Mouse (Mus musculus) kidney, adult 8-10 months (tissue): Measurements from ENCODE around the gene Ube2d3.

Experiments
- DNase-seq, 2 experiments: peaks; one replicate each; pipeline ENCODE4 v3.0.0; 2022

Ube2d3 gene

DNA sequence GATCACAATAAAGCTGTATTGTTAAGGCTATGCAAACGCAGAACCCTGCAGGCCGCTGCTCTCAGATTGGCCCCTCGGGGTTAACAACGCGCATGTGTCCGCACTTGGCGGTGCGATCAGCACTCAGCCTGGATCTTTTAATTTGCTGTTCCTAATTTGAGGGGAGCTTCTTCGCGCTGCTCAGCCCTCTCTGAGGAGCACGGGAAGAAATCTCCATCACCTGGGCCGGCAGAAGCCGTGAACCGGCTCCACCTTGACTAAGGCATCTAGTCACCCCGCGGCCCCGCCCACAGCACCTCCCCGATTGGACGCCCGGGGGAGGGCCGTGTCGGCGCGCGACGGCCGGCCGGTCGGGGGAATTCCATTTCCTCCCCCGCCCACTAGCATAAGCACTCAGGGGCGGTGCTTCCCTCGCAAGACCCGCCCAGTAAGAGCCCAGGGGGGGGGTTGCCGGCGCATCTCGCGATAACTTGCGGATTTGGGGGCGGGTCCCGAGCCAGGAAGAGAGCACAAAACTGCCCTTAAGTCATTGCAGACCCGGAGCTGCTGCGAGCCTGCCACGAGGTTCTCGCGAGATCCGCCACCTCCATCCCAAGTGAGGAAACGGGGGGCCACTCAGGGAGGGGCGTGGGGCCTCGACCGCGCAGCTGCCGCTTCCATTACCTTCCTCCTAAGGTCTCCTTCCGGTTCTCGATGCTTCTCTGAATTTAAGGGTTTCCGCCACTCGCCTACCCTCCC lies at the start of gene Ube2d3:
Ube2d3 (plus strand) TSS at position 392 of the 738 bp plus-strand sequence.
- peak; percentile 99 for DNase-seq

DNA sequence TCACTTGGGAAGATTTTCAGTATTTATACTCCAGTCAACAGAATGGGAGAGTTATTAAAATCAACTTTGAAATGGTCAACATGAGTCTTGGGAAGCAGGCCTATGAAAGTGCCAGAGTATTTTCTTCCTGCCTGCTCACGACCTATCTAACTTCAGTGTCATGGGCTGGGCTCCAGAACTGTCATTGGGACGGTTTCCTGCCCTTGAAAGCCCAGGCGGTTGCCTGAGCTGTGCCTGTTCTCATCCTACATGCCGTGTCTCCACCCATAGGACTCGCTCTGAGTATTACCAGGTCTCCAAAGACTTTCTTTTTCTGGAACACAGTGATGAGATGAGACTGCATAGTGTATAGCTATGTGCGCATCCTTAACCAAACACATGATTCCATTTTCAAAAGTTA lies 44.8 kb upstream of the Ube2d3 start:
- DNase-seq = no peak

DNA sequence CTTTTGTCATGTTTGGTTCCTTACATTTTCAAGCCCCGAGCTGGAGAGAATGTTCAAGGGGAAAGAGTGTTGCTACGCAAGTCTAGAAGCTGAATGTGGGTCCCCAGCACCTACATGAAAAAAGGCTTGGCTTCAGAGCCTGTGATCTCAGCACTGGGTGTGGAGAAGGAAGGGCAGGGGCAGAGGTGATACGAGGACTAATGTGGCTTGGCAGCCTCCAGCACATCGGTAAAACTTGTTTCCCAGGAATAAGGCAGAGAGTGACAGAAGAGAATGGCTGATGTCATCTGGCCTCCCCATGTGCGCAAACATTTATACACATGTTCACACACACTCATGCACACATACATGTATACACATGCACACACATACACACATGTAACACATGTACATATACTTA lies 42.9 kb upstream of the Ube2d3 start:
- no peak for DNase-seq

DNA sequence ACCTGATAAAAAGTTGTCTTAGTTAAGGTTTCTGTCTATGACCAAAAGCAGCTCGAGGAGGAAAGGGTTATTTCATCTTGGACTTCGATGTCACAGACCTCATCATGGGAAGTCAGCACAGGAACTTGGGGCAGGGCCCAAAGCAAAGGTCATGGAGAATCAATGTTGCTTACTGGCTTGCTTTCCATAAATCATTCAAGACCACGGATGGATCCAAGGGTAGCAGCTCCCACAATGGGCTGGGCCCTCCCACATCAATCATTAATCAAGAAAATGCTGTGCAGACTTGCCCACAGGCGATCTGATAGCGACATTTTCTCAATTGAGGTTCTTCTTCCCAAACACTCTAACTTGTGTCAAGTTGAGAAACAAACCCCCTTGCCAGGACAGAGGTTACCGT lies 41.9 kb upstream of the Ube2d3 start:
- DNase-seq = peak; percentile 72 to 78

DNA sequence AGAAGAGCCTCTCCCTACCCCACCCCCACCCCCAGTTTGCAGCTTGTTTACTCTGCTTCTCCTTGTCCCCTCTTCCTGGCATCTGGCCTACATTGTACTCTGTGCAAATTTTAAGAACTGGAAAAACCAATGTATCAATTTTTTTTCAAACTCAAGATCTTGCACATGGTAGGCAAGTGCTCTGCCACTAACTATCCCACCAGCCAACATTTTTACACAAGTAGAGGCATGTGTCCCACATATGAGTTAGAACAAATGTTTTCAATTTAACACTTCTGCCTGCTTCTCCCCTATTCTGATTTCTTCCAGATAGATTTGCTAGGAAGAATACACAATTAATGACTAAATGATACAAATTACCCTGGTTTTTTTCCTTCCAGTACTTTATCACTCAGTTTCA lies 40.8 kb upstream of the Ube2d3 start:
- DNase-seq = no peak

DNA sequence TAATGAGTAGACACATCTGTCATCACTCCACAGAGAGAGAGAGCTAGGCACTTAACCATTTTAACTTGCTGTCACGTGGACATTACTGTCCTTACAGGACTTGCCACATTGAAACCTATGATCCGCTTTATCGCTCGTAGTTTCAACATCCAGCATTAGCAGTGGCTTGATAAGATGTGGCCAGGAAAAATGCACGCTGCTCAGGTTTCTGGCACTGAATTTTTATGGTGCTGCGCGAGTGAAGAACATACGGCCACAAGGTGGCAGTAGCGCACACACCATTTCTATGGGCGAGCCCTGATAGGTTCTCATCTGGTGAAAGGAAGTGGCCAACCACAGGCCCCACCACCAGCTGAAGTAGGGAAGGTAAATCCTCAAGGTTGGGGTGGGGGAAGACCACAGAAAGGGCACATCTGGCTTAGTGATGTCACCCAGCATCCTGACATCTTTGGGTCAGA lies 35.7 kb upstream of the Ube2d3 start:
- DNase-seq = peak; percentile 74 to 89

DNA sequence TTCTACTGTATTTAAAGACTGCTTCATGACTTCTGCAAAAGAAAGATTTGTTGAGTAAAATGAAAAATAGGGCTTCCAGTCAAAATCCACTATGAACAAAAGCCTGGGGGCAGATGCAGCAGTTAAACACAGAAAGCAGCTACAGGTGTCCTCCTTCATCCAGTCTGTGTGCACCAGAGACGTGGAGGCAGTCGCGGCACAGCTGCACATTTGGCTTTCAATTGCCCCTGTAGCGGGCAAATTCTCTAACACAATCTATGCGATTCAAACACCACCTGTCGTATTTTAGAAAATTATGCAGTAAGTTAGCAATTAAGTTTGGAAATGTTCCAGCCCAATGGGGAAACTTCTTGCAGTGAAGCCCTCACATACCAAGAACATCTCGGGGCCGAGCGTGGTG lies 34.7 kb upstream of the Ube2d3 start:
- DNase-seq = no peak

DNA sequence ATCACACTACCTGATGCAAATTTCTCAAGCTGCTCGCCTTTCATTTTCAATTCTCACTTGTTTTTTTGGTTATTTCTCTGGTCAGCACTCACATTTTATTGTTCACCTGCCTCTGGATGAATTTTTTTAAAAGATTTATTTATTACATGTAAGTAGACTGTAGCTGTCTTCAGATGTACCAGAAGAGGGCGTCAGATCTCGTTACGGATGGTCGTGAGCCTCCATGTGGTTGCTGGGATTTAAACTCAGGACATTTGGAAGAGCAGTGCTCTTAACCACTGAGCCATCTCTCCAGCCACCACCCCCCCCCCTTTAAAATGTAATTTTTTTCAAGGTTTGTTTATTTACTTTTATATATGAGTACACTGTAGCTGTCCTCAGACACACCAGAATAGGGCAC lies 34.1 kb upstream of the Ube2d3 start:
- DNase-seq = no peak

DNA sequence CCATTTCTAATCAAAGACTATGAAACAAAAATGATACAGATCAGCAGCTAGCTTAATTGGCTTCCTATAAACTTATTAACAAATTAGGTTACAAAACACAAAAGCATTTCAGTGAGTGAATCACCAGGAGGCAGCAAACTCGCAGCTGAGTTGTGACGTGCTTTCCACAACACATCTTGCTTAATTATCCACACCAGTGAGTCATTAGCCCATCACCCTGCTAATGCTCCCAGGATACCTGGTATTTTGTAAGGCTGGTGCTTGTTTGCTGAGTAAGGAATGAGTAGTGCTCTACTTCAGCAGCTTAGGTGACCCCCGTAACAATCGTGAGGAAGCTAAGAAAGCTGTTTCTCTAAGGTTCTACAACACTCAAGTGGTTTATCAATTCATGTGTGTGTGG lies 33.4 kb upstream of the Ube2d3 start:
- no peak for DNase-seq

DNA sequence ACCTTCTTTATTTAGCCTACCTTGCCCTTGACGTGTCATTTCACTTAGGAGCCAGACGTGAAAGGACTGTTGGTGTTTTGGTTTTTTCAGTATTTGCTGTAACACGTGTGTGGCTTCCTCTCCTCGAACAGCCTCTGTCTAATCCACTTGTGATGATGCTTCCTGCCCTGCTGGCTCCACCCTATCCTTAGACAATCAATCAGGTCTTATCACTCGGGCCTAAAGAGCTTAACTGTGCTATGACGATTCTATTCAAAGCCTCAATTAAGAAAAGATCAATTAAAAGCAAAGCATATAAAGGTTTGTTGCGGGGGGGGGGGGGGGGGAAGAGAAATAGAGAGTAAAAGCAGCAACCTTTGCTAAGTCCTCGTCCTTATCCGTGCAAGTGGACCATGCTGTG lies 30.6 kb upstream of the Ube2d3 start:
- DNase-seq = no peak

DNA sequence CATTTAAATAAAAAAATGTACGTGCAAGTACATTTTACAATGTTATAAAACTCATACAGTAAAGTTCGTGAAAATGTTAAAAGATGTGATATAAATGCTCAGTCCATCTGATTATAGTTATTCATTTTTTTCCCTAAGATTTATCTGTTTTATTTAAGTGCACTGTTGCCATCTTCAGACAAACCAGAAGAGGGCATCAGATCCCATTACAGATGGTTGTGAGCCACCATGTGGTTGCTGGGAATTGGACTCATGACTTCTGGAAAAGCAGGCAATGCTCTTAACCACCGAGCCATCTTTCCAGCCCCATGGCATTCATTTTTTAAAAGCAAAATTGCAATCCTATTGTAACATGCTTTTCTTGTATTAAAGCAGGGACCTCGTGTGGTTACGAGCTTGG lies 28.7 kb upstream of the Ube2d3 start:
- DNase-seq = no peak

DNA sequence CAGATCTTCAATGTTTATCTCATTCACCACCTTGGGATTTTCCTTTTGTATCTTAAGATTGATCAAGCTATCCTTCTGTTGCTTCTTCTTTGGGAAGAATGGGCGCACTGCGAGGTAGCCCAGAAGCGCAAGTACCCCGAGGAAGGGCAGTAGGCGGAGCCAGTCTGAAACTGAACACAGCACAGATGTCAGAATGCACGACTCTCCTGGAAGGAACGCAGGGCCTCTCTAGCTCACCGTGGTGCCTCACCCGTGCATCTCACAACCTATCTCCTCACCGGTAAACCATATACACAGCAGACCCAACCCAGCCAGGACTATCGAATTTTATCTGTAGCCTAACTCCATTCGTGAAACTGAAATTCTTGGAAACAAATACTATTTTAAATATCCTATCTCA lies 26.9 kb upstream of the Ube2d3 start:
- DNase-seq = no peak

DNA sequence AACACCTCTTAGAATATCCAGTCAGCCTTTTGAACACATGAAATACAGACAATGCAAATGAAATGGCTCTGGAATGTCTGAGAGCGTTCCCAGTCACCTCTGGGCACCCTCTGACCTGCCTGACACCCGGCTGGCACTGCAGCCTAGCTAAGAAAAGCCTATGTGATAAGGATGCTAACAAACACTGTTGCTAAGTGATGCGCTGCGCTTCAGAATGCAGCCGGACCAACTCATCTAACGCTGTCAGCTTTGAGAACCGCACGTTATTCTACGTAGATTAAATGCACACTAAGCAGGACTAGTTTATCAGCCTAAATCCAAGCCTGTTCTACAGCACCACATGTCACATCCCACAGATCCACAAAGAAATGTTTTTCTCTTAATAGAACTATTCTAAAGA lies 26.1 kb upstream of the Ube2d3 start:
- DNase-seq = no peak

DNA sequence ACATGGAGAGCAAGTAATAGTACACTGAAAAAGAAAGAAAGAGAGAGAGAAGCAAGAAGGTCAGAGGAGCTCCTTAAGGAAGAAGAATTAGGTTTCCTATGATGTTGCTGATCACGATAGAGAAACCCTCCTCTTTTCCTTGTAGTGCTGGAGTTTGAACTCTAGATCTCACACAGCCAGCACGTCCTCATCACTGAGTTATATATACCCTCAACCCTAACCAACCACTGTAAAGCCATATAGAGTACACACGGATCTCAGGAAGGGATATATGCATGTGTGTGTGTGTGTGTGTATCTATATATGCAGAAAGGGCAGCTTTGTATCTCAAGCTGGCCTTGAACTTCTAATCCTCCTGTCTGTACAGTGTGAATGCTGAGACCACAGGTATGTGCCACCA lies 20.7 kb upstream of the Ube2d3 start:
- DNase-seq = no peak

DNA sequence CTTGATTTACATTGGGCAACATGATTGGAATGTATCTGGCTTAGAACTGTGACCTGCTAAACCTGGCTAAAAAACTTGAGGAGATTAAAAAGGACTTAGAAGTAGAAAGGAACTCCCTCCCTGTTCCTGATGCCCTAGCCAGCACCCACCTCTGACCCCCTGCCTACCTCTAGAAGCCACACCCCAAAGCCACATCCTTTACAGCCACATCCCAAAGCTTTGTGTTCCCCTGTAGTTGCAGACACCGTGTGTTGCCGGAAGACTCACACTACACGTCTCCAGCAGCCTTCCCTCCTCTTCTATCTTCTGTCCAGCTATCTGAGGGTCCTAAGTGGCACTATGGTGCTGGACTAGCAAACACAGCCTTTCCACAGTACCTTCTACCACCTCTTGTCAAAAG lies 20.1 kb upstream of the Ube2d3 start:
- no peak for DNase-seq

DNA sequence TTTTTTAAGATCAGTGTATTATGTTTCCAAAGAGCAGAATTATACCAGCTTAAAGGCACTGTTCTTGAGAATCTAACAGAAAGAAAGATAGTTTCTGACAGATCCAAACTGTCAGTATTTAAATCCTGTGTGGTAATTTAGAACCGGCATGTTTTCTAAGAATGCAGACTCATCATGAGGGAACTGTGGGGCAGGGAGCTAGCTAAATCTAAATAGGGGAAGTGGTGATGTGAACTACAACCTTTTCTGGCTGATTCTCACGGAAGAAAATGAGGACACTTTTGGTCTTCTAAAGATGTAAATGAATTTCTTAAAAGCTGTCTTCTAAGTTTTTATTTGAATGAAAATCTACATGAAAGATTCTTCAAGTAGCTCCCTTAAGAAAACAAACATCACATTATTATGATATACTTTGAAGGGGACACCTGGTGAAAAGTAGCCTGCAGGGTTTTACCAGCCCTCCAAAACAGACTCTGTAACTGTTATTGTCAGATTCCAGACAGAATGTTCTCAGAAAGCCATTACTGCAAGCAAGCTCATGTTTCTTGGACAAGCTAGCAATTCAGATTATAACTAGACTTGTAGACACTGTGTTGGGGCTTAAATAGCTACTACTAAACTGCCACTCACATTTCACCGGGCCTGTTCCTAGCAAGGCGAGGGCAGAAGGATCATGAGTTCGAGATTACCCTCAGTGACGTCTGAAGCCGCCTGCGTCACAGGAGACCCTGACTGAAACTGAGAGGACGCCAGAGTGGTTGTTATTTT lies 17.2 kb upstream of the Ube2d3 start:
- DNase-seq = no peak

DNA sequence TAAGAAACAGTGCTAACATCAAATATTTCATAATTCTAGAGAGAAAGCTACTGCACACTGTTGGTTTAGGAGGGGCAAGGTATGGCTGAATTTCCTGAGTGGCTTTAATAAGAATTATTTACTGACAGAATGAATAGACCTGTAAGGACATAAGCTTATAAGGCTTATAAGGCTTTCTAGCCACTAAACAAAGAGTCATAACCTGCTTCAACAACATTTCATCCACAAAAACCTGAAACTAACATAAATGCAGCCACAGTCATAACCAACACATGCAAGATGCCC lies 16.7 kb upstream of the Ube2d3 start:
- no peak for DNase-seq

DNA sequence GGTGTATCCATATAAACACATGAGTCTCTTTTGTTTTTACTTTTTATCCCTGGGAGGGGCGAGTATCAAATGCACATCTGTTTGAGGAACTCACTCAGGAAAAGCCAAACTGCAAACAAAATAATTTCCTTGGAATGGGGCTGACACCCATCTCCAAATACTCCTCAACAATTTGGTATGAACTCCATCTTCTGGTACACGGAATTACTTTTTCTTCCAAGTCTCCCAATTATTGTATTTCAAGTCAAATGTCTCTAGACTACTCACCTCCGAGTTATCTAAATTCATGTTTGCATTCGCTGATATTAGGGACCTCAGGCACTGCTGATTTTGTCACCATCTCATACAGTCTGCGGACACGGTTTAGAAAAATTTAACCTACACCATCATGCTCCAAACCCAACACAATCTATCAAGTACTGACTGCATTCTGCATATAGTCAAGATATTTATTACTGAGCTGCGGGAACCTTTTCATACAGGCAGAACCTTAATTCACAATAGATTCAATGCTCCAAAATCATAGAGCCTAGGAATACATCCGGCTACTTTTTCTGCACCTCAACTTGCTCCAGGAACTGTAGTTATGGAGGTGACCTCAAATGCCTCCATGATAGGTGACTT lies 15.6 kb upstream of the Ube2d3 start:
- no peak for DNase-seq

DNA sequence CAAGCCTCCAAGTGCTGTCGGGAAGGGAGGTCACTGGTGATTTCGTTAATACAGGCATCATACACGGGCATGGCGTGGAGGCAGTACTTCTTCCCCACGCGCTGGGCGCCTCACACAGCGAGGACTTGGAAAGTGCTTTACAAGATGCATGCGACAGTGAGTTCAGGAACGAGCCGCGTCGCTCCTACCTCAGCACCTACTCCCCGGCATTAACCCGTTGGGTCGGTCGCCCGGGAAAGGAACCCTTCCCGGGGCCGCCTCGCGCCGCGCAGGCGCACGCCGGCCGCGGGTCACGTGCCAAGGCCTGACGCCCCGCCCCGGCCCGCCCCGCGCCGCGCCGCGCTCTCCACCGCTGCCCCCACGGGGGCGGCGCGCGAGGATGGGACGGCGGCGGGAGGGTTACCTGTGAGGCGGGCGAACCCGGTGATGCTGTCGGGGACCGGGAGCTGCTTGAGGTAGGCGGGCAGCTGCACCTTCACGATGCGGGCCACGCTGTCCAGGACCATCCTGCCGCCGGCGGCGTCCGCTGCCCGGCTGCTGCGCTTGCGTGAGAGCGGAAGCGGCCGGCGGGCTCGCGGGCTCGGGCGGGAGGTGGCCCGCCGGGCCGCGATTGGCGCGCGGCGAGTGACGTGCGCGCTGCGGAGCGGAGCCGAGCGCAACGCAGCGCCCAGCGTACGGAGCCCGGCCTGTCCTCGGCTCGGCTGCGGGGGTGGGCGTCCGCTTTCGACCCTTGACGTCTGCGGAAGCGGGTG lies 14.9 kb upstream of the Ube2d3 start:
- peak; percentile 73 to 76 for DNase-seq

DNA sequence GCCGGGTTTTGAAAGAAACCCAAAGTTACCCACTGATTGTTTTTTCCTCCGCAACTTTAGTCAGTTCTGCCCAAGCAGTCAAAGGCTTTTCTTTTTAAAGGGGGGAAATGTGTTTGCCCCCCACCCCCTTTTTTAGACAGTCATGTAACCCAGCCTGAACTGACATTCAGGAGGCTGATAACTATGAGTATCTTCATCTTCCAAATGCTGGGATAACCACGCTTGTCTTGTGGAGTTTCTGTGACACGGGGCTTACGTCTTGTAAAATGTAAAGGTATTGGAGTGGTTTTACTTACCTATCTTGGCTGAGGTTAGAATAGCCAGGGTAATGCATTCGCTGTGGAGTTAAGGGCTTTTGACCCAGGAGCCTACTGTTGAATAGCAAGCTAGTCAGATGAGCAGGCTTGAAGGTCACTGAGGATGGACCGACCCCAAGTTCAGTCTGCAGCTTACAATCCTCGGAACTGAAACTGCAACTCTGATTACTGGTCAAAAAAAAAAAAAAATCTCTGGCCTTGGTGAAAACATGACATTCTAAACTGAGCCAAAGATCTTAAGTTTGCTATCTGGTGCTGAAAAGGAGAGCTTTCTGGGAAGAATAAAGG lies 14.2 kb upstream of the Ube2d3 start, which contains the start of gene Cisd2:
Cisd2 (minus strand) TSS at position 318 of the 605 bp plus-strand sequence.
- peak; percentile 36 to 61 for DNase-seq

DNA sequence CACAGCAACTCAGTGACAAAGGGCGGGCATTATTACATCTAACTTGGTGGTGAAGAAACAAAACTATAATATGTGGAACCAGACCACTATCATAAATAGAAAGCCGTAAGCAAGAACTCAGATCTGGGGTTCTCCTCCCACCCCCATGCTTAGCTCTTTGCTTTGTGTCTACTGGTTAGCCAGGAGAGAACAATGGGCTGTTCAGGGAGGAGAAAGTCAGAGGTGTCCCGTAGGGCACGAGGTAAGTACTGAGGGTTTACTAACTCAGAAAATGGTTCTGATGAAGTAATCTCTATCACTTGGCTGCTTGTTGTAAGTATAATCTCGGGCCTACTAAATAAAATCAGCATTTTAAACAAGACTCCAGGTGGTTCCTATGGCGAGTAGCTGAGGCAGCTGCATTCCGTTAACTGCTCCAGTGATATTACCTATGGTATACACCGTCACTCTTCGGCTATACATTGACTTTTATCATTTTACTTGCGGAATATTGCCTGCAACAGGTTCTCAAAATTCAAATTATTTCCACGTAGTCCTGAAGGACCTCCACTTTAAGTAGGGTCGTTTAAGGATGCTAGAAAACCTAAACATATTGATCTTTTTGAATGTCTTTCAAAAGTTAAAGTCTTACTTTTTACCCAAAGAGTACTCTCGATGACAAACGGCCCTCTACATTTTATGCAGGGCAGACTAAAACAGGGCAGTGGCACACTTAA lies 890 bp upstream of the Ube2d3 start:
- no peak for DNase-seq

DNA sequence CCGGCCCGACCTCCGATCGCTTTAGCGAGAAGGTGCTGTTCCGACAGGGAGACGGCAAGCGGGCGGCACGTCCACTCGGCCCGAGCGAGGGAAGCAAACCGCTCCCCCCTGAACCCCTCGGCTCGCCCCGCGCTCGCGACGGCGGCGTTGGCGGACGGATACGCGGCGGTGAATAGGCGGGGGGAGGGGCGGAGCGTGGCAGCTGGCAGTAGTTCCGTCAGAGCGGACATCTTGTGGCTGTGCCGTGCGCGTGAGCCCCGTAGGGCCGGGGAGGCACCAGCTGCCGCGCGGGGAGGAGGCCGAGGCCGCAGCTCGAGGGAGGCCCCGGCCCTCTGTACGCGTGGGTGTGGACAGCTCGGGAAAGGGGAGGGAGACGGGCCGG lies 573 bp downstream of the Ube2d3 start:
- peak; percentile 89 to 90 for DNase-seq
